Mouse (Mus musculus) limb, embryonic 14.5 days (tissue): ENCODE results near the gene Fbxl5. TPM values are rescaled to one million over a fixed set of nuclear protein-coding genes. Genes with fewer than 3 reads are reported as not detected.

Experiments
- ATAC-seq: fragments of 200-750 bp; cut with Nextera tagmentation; 2 replicates; pipeline ENCODE4 v1.8.0; 2017; ENCODE audit warnings: low read depth, moderate number of reproducible peaks, moderate TSS enrichment; ENCODE audit not compliant: low FRiP score
- DNase-seq: peaks from one replicate; pipeline ENCODE4 v3.0.0-alpha.2; 2015; ENCODE audit warnings: low spot score
- H3K27ac ChIP-seq: fragments of 300-500 bp; sonication (generic); replicated peaks from 2 replicates; pipeline ENCODE4 v1.5.1; 2014; ENCODE audit warnings: low read depth, mild to moderate bottlenecking, low read length, moderate library complexity, mixed read lengths
- H3K27me3 ChIP-seq: fragments of 300-500 bp; sonication (generic); 2 replicates; pipeline ENCODE4 v1.6.1; 2014; ENCODE audit warnings: low read length, mixed read lengths; ENCODE audit not compliant: control insufficient read depth, insufficient read depth
- H3K36me3 ChIP-seq: fragments of 300-500 bp; sonication (generic); 2 replicates; pipeline ENCODE4 v1.6.1; 2014; ENCODE audit warnings: mild to moderate bottlenecking, low read length, moderate library complexity, mixed read lengths; ENCODE audit not compliant: control insufficient read depth, insufficient read depth
- H3K4me1 ChIP-seq: fragments of 300-500 bp; sonication (generic); 2 replicates; pipeline ENCODE4 v1.6.1; 2014; ENCODE audit warnings: antibody characterized with exemption, low read length, mixed read lengths; ENCODE audit not compliant: control insufficient read depth, insufficient read depth
- H3K4me2 ChIP-seq: fragments of 300-500 bp; sonication (generic); replicated peaks from 2 replicates; pipeline ENCODE4 v1.6.1; 2014; ENCODE audit warnings: low read depth, mild to moderate bottlenecking, low read length, moderate library complexity; ENCODE audit not compliant: severe bottlenecking
- H3K4me3 ChIP-seq: fragments of 300-500 bp; sonication (generic); replicated peaks from 2 replicates; pipeline ENCODE4 v1.5.1; 2014; ENCODE audit warnings: low read length
- H3K9ac ChIP-seq: fragments of 300-500 bp; sonication (generic); 2 replicates; pipeline ENCODE4 v1.6.1; 2014; ENCODE audit warnings: mild to moderate bottlenecking, low read depth, low read length, moderate library complexity; ENCODE audit not compliant: severe bottlenecking
- H3K9me3 ChIP-seq: fragments of 300-500 bp; sonication (generic); 2 replicates; pipeline ENCODE4 v1.6.1; 2016; ENCODE audit warnings: low read length; ENCODE audit not compliant: control insufficient read depth
- POLR2A ChIP-seq: fragments of 200-500 bp; IDR thresholded peaks from 2 replicates; pipeline ENCODE4 v1.8.0; 2012; ENCODE audit warnings: inconsistent platforms, mild to moderate bottlenecking, moderate library complexity, borderline replicate concordance; ENCODE audit not compliant: insufficient read depth, insufficient read length; ENCODE audit errors: extremely low read depth
- WGBS: fragments of 180-500 bp; shearing (Covaris S2); extraction: QIAGEN DNeasy Blood & Tissue Kit; methylation state at CpG from one replicate; pipeline ENCODE4 v1.1.7; 2014; 5-methylcytosine and 5-hydroxymethylcytosine counted together
- polyA plus RNA-seq, 2 experiments: library from polyadenylated mRNA; depleted of rRNA in 1 of 2; stranded (reverse) in 1 of 2; unstranded in 1 of 2; fragments of >200 nt; fragmentation: Nextera tagmentation in 1 of 2; extraction: Ambion mirVana in 1 of 2; gene quantifications; 2 replicates each; pipeline versions ENCODE4 v1.2.1 to v1.2.3; 2012 to 2014

Fbxl5 gene
- polyA plus RNA-seq, 2 experiments: 39.5 to 58.7 TPM

DNA sequence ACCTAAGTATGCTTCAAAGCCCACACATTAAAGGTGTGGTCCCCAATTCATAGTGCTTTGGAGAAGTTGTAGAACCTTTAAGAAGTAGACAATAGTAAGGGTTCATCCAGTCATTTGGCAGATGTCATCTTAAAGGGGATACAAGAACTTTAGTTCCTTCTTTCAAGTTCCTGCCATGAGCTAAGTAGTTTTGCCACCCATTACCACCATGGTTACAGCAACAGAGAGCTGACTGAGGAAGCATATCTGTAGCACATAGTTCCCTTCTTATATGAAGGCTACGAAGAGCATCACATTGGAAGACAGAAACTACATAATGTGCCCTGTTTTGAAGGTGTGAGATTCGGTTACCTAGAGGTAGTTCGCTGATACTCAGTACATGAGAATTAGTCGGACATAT, 34.8 kb downstream of the Fbxl5 start:
- 89% methylated on average over 4 of the region's 4 CpGs for WGBS
- no peak overlapping the region for H3K4me3 ChIP-seq
- no peak for TF ChIP-seq POLR2A
- ATAC-seq (no peak), DNase-seq (no peak)
- no peaks in the 10 kb centered on the region; the same call in 1 of the 2 replicates for H3K4me1 ChIP-seq
- no peak overlapping the region for H3K9ac ChIP-seq
- no peak overlapping the region for H3K4me2 ChIP-seq
- no peak overlapping the region for H3K27ac ChIP-seq
- no peaks in the 10 kb centered on the region for H3K36me3 ChIP-seq
- H3K9me3 ChIP-seq: no peaks in the 10 kb centered on the region
- H3K27me3 ChIP-seq: no peaks in the 10 kb centered on the region

DNA sequence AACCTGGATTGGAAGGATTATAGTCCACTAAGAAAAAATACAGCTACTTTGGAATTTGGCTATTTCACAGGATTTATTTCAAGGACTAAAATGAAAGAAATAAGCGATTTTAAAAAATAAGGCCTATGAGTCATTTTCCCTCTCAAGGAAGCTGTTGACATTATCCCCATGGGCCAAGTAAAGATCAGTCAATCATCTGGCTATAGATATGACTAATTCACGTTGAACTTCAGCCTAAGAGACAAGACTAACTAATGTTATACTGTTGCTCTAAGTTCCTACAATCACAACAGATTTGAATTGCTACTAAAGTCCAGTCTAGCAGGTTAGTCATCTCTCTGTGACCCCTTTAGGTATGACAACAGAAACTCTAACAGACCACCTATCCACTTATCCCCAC, 37.4 kb downstream of the Fbxl5 start:
- Histone ChIP-seq H3K36me3 (peaks cover 2% of the 10 kb centered on the region; the same call in 1 of the 2 replicates), H3K9me3 (no peaks in the 10 kb centered on the region), H3K9ac (no peak overlapping the region), H3K4me2 (no peak overlapping the region), H3K4me3 (no peak overlapping the region), H3K27ac (no peak overlapping the region), H3K27me3 (no peaks in the 10 kb centered on the region), H3K4me1 (peaks cover 8% of the 10 kb centered on the region)
- ATAC-seq (no peak), DNase-seq (no peak)
- WGBS: 94% methylated on average over 2 of the region's 2 CpGs
- no peak for TF ChIP-seq POLR2A

DNA sequence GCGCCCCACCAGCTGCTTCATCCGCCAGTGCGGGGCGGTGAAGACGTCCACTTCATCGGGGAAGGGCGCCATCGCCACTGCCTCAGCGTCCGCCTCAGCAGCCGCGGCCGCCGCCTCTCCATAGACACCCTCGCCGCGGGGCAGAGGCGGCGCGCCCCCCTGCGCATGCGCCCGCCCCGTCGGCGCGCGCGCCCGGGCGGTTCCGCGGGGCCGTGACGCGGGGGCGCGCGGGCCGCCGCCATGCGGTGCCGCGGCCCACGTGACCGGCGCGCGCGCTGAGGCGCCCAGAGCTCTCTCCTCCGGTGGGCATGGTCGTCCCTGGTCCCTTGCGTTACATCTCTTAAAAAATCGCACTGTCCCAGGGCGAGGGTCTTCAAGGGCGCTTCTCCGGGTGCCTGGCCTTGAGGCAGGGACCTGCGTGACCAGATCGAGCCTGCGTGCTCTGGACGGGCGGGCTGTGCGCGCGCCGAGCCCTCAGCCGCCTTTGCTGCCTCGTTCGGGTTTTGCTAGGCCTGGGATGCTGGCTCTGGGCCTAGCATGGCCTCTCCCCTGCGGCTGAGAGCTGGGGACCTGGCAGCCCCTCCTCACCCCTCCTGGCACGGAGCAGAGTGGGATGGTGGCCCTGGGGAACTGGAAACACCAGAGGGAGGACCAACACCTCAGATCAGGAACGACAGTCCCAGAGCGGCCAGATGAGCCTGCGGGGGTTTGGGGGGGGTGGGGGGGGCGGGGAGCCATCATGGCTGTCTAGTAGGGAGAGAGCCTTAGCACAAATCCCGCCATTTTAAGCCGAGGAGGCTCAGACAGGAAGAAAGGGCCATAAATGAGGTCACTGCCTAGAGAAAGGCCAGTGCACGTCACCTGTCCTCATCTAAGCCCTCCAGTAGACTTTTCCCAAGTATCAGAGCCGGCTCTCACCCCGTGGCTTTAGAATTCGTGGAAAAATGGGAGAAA, 39.2 kb downstream of the Fbxl5 start:
- H3K36me3 ChIP-seq: peaks cover 2% of the 10 kb centered on the region; the same call in 1 of the 2 replicates
- H3K9ac ChIP-seq: peak overlapping the region; percentile 94
- no peaks in the 10 kb centered on the region for H3K27me3 ChIP-seq
- peak; percentile 83 for DNase-seq
- H3K4me3 ChIP-seq: peak overlapping the region; percentile 83
- peak; percentile 90 for ATAC-seq
- no peaks in the 10 kb centered on the region for H3K9me3 ChIP-seq
- peak overlapping the region; percentile 96 for H3K27ac ChIP-seq
- peak; percentile 57; the same call in 1 of the 2 replicates for TF ChIP-seq POLR2A
- H3K4me1 ChIP-seq: peaks cover 8% of the 10 kb centered on the region
- peak overlapping the region; percentile 89 for H3K4me2 ChIP-seq
- 8% methylated on average over 24 of the region's 82 CpGs for WGBS

DNA sequence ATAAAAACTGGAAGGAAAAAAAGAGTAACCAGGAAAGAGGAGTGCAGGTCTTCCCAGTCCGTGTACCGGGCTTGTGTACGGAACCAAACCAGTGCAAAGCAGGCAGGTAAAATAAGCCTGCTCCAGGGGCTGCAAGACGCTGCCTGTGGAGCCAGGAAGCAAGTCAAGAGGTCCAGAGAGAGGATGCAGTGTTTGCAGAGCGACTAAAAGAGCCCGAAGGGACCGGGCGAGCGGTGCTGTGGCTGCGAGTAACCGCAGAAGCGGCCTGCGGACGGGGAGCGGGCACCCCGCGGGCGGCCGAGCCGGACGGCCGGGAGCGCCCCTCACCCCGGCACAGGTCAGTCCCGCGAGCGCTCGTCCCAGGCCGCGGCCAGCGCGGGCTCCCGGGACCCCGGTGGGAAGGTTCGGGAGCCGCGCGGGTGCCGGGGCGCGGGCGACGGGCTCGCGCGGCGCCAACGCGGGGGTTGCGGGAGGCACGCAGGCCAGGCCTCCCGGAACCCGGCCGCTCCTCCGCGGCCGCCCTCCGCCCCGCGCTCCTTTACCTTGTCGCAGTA, 39.9 kb downstream of the Fbxl5 start:
- peak overlapping the region; percentile 83 for H3K4me3 ChIP-seq
- ATAC-seq: peak; percentile 69; the same call in 1 of the 2 replicates
- H3K27me3 ChIP-seq: no peaks in the 10 kb centered on the region
- peak; percentile 16 for DNase-seq
- peak overlapping the region; percentile 96 for H3K27ac ChIP-seq
- peaks cover 8% of the 10 kb centered on the region for H3K4me1 ChIP-seq
- no peaks in the 10 kb centered on the region for H3K9me3 ChIP-seq
- WGBS: 0% methylated on average over 9 of the region's 61 CpGs
- peaks cover 2% of the 10 kb centered on the region; the same call in 1 of the 2 replicates for H3K36me3 ChIP-seq
- TF ChIP-seq POLR2A: no peak
- peak overlapping the region; percentile 44 for H3K4me2 ChIP-seq
- H3K9ac ChIP-seq: peak overlapping the region; percentile 94

DNA sequence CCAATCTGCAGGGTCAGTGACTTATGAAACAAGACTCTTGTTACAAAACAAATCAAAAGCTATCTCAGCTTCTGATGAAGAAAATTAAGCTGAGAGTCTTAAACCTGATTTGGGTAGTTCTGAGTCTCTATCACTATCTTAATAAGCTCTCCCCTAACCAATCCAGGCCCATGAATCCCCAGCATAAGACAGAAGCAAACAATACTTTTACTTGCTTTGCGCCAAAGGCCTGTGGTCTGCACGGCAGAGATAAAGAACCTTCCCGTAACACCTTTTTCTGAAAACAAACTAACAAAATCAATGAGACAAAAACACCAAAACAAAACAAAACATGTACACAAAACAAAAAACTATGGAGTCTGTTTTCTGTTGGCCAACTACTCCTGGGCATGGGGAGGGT, 42.9 kb downstream of the Fbxl5 start:
- peaks cover 2% of the 10 kb centered on the region; the same call in 1 of the 2 replicates for H3K36me3 ChIP-seq
- 93% methylated on average over 3 of the region's 3 CpGs for WGBS
- H3K4me2 ChIP-seq: no peak overlapping the region
- TF ChIP-seq POLR2A: no peak
- no peaks in the 10 kb centered on the region for H3K27me3 ChIP-seq
- no peaks in the 10 kb centered on the region for H3K9me3 ChIP-seq
- no peak overlapping the region for H3K4me3 ChIP-seq
- ATAC-seq (no peak), DNase-seq (no peak)
- H3K4me1 ChIP-seq: peaks cover 8% of the 10 kb centered on the region
- H3K9ac ChIP-seq: no peak overlapping the region
- H3K27ac ChIP-seq: no peak overlapping the region
